Mouse (Mus musculus): ENCODE measurements around the gene Zswim7.

- TF ChIP-seq CTCF (IDR thresholded peaks at IDR 0.05; ENCODE audit: extremely low read depth, insufficient read depth, low read length) = no peak
- TF ChIP-seq POLR2A (IDR thresholded peaks at IDR 0.05; ENCODE audit: extremely low read depth, insufficient read depth, low read length) = no peak
Observed at GRCm38 (mm10) chr11:62247759-62248400, 33.3 kb downstream of the Zswim7 start.

Measured in cortical plate, adult 2 months (tissue).